Mouse (Mus musculus): ENCODE measurements at regions not wholly inside any gene's neighbourhood (a gene's known extent, or its start where the extent isn't known, plus 50 kb on each side); places are given as distances from the start of the nearest gene placed in this dataset.

DNA sequence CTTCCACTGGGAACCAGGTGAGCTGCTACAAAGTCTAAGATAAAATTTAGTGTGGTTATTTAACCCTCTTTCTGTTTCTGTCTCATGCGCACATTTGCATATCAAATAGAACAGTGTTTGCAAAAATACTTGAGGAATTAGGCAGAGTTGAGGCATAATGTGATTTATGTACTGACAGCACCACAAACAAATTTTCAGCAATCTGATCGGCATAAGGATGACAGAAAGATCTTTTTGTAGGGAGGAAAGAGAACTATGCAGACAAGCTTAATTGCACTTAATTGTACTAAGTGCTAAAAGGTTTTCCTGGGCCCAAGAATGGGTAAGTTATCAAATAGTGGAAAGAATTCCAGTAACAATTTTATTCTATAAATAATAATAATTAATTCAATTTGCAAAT, 670.6 kb upstream of the Klhl29 start:
- ATAC-seq (ENCODE audit: insufficient number of reproducible peaks, low FRiP score, low TSS enrichment, low read depth): no peak
- WGBS: 84% methylated on average over 2 of the region's 2 CpGs
- H3K4me2 ChIP-seq: no peak overlapping the region
- H3K4me3 ChIP-seq: no peak overlapping the region
- no peaks in the 10 kb centered on the region for H3K4me1 ChIP-seq
- H3K36me3 ChIP-seq: no peaks in the 10 kb centered on the region
- H3K27ac ChIP-seq: no peak overlapping the region
- no peak overlapping the region for H3K9ac ChIP-seq
- no peaks in the 10 kb centered on the region for H3K27me3 ChIP-seq
- no peaks in the 10 kb centered on the region for H3K9me3 ChIP-seq

GRCm38 (mm10) chr12:6042326-6042725, 666.8 kb upstream of the Klhl29 start:
- no peak overlapping the region for H3K27ac ChIP-seq
- H3K9ac ChIP-seq: no peak overlapping the region
- 37% methylated on average over 1 of the region's 1 CpGs for WGBS
- no peak overlapping the region for H3K4me2 ChIP-seq
- H3K27me3 ChIP-seq: no peaks in the 10 kb centered on the region
- H3K4me3 ChIP-seq: no peak overlapping the region
- H3K36me3 ChIP-seq: no peaks in the 10 kb centered on the region
- ATAC-seq (ENCODE audit: insufficient number of reproducible peaks, low FRiP score, low TSS enrichment, low read depth): no peak
- H3K4me1 ChIP-seq: no peaks in the 10 kb centered on the region
- no peaks in the 10 kb centered on the region for H3K9me3 ChIP-seq

GRCm38 (mm10) chr12:6024111-6024510, 648.6 kb upstream of the Klhl29 start:
- 78% methylated on average over 3 of the region's 3 CpGs for WGBS
- no peaks in the 10 kb centered on the region for H3K4me1 ChIP-seq
- no peak overlapping the region for H3K4me2 ChIP-seq
- no peaks in the 10 kb centered on the region for H3K27me3 ChIP-seq
- H3K9ac ChIP-seq: no peak overlapping the region
- no peak overlapping the region for H3K4me3 ChIP-seq
- no peak for ATAC-seq (ENCODE audit: insufficient number of reproducible peaks, low FRiP score, low TSS enrichment, low read depth)
- no peaks in the 10 kb centered on the region for H3K9me3 ChIP-seq
- no peak overlapping the region for H3K27ac ChIP-seq
- H3K36me3 ChIP-seq: no peaks in the 10 kb centered on the region

DNA sequence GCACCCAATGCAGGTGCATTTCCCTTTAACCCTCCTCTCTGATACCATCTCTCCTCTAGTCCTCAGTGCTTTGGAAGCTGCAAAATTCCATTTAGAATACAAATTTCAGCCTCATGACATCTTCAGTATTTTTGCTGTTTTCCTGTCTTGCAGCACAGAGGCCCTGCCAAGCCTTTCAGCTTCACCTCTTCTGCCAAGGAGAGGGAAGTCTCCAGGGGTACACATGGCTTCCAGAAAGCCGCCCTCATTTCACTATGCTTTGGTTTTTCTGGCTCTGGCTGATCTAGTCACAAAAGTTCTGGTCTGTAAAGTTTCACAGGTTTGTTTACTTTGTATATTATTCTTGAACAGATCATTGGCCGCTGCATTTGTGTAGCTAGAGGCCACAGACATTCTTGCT, 647.0 kb upstream of the Klhl29 start:
- no peaks in the 10 kb centered on the region for H3K9me3 ChIP-seq
- H3K4me2 ChIP-seq: no peak overlapping the region
- no peak overlapping the region for H3K9ac ChIP-seq
- H3K27ac ChIP-seq: no peak overlapping the region
- H3K36me3 ChIP-seq: no peaks in the 10 kb centered on the region
- ATAC-seq (ENCODE audit: insufficient number of reproducible peaks, low FRiP score, low TSS enrichment, low read depth): no peak
- H3K27me3 ChIP-seq: no peaks in the 10 kb centered on the region
- 57% methylated on average over 2 of the region's 2 CpGs for WGBS
- no peaks in the 10 kb centered on the region for H3K4me1 ChIP-seq
- no peak overlapping the region for H3K4me3 ChIP-seq

- no peak for ATAC-seq (ENCODE audit: insufficient number of reproducible peaks, low FRiP score, low TSS enrichment, low read depth)
- Histone ChIP-seq H3K27me3 (no peaks in the 10 kb centered on the region), H3K4me1 (no peaks in the 10 kb centered on the region), H3K27ac (no peak overlapping the region), H3K9ac (no peak overlapping the region), H3K9me3 (no peaks in the 10 kb centered on the region), H3K4me3 (no peak overlapping the region), H3K4me2 (no peak overlapping the region), H3K36me3 (no peaks in the 10 kb centered on the region)
- WGBS: 81% methylated on average over 3 of the region's 3 CpGs
These were observed 625.5 kb upstream of the Klhl29 start for GRCm38 (mm10) chr12:6000961-6001360.

GRCm38 (mm10) chr12:5997366-5997765, 621.9 kb upstream of the Klhl29 start:
- no peak overlapping the region for H3K4me2 ChIP-seq
- H3K27me3 ChIP-seq: no peaks in the 10 kb centered on the region
- WGBS: 79% methylated on average over 5 of the region's 5 CpGs
- no peaks in the 10 kb centered on the region for H3K36me3 ChIP-seq
- H3K4me3 ChIP-seq: no peak overlapping the region
- no peak for ATAC-seq (ENCODE audit: insufficient number of reproducible peaks, low FRiP score, low TSS enrichment, low read depth)
- no peaks in the 10 kb centered on the region for H3K9me3 ChIP-seq
- H3K27ac ChIP-seq: no peak overlapping the region
- no peaks in the 10 kb centered on the region for H3K4me1 ChIP-seq
- no peak overlapping the region for H3K9ac ChIP-seq

DNA sequence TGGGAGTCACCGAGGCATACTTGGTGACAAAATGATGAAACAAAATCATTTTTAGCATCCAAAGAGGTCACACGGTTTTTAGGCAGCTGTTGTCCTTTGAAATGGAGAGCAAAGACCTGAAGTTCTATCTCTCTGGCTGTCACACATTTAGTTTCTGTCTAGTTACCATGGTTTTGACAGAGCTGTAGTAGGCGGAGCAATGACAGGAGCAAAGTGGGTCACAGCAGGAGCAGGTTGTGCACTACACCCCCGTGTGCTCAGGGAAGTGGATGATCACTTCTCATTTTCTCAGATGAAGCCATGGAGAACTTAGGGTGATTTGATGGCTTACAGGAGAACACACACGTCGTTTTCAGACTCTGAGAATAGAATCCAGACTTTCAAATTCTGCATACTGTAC, 621.2 kb upstream of the Klhl29 start:
- H3K4me2 ChIP-seq: no peak overlapping the region
- no peak overlapping the region for H3K4me3 ChIP-seq
- no peak overlapping the region for H3K9ac ChIP-seq
- no peaks in the 10 kb centered on the region for H3K27me3 ChIP-seq
- no peak for ATAC-seq (ENCODE audit: insufficient number of reproducible peaks, low FRiP score, low TSS enrichment, low read depth)
- no peak overlapping the region for H3K27ac ChIP-seq
- WGBS: 54% methylated on average over 6 of the region's 6 CpGs
- no peaks in the 10 kb centered on the region for H3K4me1 ChIP-seq
- no peaks in the 10 kb centered on the region for H3K9me3 ChIP-seq
- H3K36me3 ChIP-seq: no peaks in the 10 kb centered on the region

DNA sequence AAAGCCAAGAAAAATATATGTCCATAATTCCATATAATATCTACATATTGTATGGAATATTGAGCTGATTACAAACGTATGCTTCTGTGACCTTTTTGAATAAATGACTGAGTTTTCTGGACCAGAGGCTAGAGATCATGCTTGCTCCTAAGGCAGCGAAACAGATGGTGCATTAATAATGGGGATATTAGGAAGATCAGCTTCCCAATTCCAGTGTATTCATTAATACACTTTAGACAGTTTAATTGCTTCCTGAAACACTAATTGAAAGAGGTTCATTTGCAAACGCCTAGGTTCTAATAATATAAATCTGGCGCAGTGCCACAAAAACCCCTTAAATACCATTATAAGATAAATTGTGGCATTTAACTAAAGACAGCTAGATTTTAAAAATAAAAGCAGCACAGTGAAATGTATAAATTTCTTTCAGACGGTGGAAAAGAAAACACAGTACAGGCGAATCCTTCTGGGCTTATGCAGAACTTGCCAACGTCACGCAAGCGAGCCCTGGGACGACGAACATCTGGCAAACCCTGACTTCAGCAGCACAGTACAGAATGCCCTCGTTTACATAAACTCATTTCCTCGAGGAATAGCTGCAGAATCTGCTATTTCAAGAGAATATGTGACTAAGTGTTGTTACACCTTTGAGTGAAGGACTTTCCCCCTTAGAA, 608.6 kb upstream of the Klhl29 start:
- H3K4me3 ChIP-seq: no peak overlapping the region
- 28% methylated on average over 13 of the region's 13 CpGs for WGBS
- H3K4me2 ChIP-seq: no peak overlapping the region
- no peak overlapping the region for H3K27ac ChIP-seq
- H3K4me1 ChIP-seq: no peaks in the 10 kb centered on the region
- no peaks in the 10 kb centered on the region for H3K36me3 ChIP-seq
- no peaks in the 10 kb centered on the region for H3K9me3 ChIP-seq
- no peak overlapping the region for H3K9ac ChIP-seq
- ATAC-seq (ENCODE audit: insufficient number of reproducible peaks, low FRiP score, low TSS enrichment, low read depth): no peak
- H3K27me3 ChIP-seq: no peaks in the 10 kb centered on the region

GRCm38 (mm10) chr12:5982096-5982495, 606.6 kb upstream of the Klhl29 start:
- Histone ChIP-seq H3K4me3 (no peak overlapping the region), H3K4me1 (no peaks in the 10 kb centered on the region), H3K9me3 (no peaks in the 10 kb centered on the region), H3K27ac (no peak overlapping the region), H3K27me3 (no peaks in the 10 kb centered on the region), H3K9ac (no peak overlapping the region), H3K36me3 (no peaks in the 10 kb centered on the region), H3K4me2 (no peak overlapping the region)
- ATAC-seq (ENCODE audit: insufficient number of reproducible peaks, low FRiP score, low TSS enrichment, low read depth): no peak
- 30% methylated on average over 1 of the region's 1 CpGs for WGBS

DNA sequence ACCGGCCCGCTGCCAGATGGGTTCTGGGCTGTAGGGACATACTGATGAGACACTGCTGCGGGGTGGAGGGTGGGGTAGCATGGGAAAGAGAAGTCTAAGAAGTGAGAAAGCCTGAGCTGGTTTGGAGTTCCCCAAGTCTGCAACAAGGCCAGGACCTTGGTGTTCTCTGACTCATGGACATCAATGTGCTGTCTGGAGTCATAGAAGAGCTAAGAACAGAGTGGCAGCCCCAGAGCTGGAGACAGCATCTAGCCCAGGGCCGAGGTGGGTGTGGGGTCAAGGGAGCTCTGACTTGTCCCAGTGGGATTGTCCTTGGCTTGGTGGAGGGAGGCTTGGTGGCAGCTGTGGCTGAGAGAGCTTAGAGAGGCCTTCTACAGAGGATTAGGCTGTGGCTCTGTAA, 600.4 kb upstream of the Klhl29 start:
- no peak overlapping the region for H3K9ac ChIP-seq
- no peaks in the 10 kb centered on the region for H3K36me3 ChIP-seq
- 88% methylated on average over 4 of the region's 4 CpGs for WGBS
- ATAC-seq (ENCODE audit: insufficient number of reproducible peaks, low FRiP score, low TSS enrichment, low read depth): no peak
- no peaks in the 10 kb centered on the region for H3K9me3 ChIP-seq
- H3K27ac ChIP-seq: no peak overlapping the region
- no peak overlapping the region for H3K4me3 ChIP-seq
- no peaks in the 10 kb centered on the region for H3K4me1 ChIP-seq
- no peaks in the 10 kb centered on the region for H3K27me3 ChIP-seq
- no peak overlapping the region for H3K4me2 ChIP-seq

DNA sequence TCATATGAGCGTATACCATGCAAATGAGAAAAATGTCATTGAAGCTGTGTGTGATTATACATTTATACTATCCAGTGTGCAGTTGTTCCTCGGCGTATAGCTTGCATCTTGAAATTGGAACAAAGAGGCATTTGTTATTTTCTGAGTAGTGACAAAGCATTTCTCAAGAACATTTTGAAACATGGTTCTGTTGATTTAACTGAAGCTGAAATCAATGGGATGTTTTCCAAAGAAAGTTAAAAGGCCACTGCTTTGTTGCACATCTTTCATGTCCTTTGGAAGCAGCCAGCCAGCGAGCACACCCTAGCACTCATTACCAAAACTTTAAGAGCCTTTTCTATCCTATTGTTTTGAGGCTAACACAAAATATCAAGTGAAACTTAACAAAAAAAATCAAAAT, 594.1 kb upstream of the Klhl29 start:
- H3K36me3 ChIP-seq: no peaks in the 10 kb centered on the region
- no peak overlapping the region for H3K27ac ChIP-seq
- ATAC-seq (ENCODE audit: insufficient number of reproducible peaks, low FRiP score, low TSS enrichment, low read depth): no peak
- no peaks in the 10 kb centered on the region for H3K9me3 ChIP-seq
- no peak overlapping the region for H3K9ac ChIP-seq
- no peak overlapping the region for H3K4me2 ChIP-seq
- H3K4me1 ChIP-seq: no peaks in the 10 kb centered on the region
- H3K4me3 ChIP-seq: no peak overlapping the region
- WGBS: 86% methylated on average over 4 of the region's 4 CpGs
- H3K27me3 ChIP-seq: no peaks in the 10 kb centered on the region

GRCm38 (mm10) chr12:5956141-5956540, 580.7 kb upstream of the Klhl29 start:
- Histone ChIP-seq H3K4me1 (no peaks in the 10 kb centered on the region), H3K36me3 (no peaks in the 10 kb centered on the region), H3K4me2 (no peak overlapping the region), H3K27me3 (no peaks in the 10 kb centered on the region), H3K4me3 (no peak overlapping the region), H3K27ac (no peak overlapping the region), H3K9me3 (no peaks in the 10 kb centered on the region), H3K9ac (no peak overlapping the region)
- WGBS: 74% methylated on average over 2 of the region's 2 CpGs
- no peak for ATAC-seq (ENCODE audit: insufficient number of reproducible peaks, low FRiP score, low TSS enrichment, low read depth)

GRCm38 (mm10) chr12:5955564-5955963, 580.1 kb upstream of the Klhl29 start:
- Histone ChIP-seq H3K4me2 (no peak overlapping the region), H3K9ac (no peak overlapping the region), H3K27me3 (no peaks in the 10 kb centered on the region), H3K4me1 (no peaks in the 10 kb centered on the region), H3K9me3 (no peaks in the 10 kb centered on the region), H3K4me3 (no peak overlapping the region), H3K27ac (no peak overlapping the region), H3K36me3 (no peaks in the 10 kb centered on the region)
- WGBS: 34% methylated on average over 5 of the region's 5 CpGs
- no peak for ATAC-seq (ENCODE audit: insufficient number of reproducible peaks, low FRiP score, low TSS enrichment, low read depth)

Measured in limb, embryonic 15.5 days (tissue).